In genomic region chr2:65566793-65567787, GRCm38 (mm10) we compare ENCODE assay signal across 9 mouse cellular contexts. TPM values are rescaled to one million over a fixed set of nuclear protein-coding genes. Genes with fewer than 3 reads are reported as not detected.
DNase-seq lines count a peak whose midpoint lies in the region; ATAC-seq and TF ChIP-seq lines count a peak whose summit lies in the region.
"Had no signal": no experiment of that assay in that cellular context is flagged by ENCODE, and none has a peak within 500 bp of the region (broad histone marks: within the 10 kb centered on the region; RNA-seq: fewer than 3 reads in every experiment).

Gene Scn3a, minus strand, starts transcription at chr2:65567627.

- peak within 1 kb of the TSS; percentile 67 for H3K9ac ChIP-seq in hindbrain, embryonic 16.5 days (ENCODE audit: low read depth, low read length)

- peak; percentile 78 for ATAC-seq in hindbrain, embryonic 16.5 days

- intact Hi-C loops in gastrocnemius, adult 2 months (cut with DNase I), result loop anchor here (1.0 to 10.0 kb wide), 3 partner anchors 153 to 422 kb away; no protein-coding TSS in a partner anchor

- no peak within 1 kb of the TSS for H3K27ac ChIP-seq in gastrocnemius, adult 2 months
- H3K27ac ChIP-seq in bone marrow, adult 2 months (ENCODE audit: control insufficient read depth, insufficient read depth, low read depth, low read length, poor library complexity), result no peak within 1 kb of the TSS
- peak within 1 kb of the TSS; percentile 62; the same call in 1 of the 2 replicates for H3K27ac ChIP-seq in forebrain, embryonic 10.5 days
- H3K27ac ChIP-seq in hindbrain, embryonic 16.5 days (ENCODE audit: low read depth, low read length), result peak within 1 kb of the TSS; percentile 87
- H3K27ac ChIP-seq: macrophage had no signal

- H3K27me3 ChIP-seq in forebrain, embryonic 10.5 days (ENCODE audit: poor library complexity, severe bottlenecking), result no peaks in the 10 kb centered on the region
- no peaks in the 10 kb centered on the region for H3K27me3 ChIP-seq in hindbrain, embryonic 16.5 days (replicated peaks; ENCODE audit: control insufficient read depth, insufficient read depth, low read length)

- no peaks in the 10 kb centered on the region for H3K4me1 ChIP-seq in bone marrow, adult 2 months (ENCODE audit: control insufficient read depth, insufficient read depth, low read length)
- H3K4me1 ChIP-seq in forebrain, embryonic 10.5 days, result peaks cover 4% of the 10 kb centered on the region; the same call in 1 of the 2 replicates
- peaks cover 16% of the 10 kb centered on the region for H3K4me1 ChIP-seq in hindbrain, embryonic 16.5 days (ENCODE audit: control insufficient read depth, insufficient read depth, low read depth, low read length)

- no peak for TF ChIP-seq POLR2A in bone marrow, adult 2 months (IDR thresholded peaks at IDR 0.05; ENCODE audit: borderline replicate concordance, control insufficient read depth, low read depth, low read length)

- H3K4me3 ChIP-seq in gastrocnemius, adult 2 months, result peak within 1 kb of the TSS; percentile 5
- no peak within 1 kb of the TSS for H3K4me3 ChIP-seq in bone marrow, adult 2 months (replicated peaks; ENCODE audit: control insufficient read depth, low read depth, low read length)
- H3K4me3 ChIP-seq in forebrain, embryonic 10.5 days, result peak within 1 kb of the TSS; percentile 33
- H3K4me3 ChIP-seq in hindbrain, embryonic 16.5 days (ENCODE audit: low read length), result peak within 1 kb of the TSS; percentile 47

- 29% methylated on average over 16 of the region's 16 CpGs for WGBS in bone marrow, adult 2 months
- 23% methylated on average over 16 of the region's 16 CpGs for WGBS in forebrain, embryonic 10.5 days
- 10% methylated on average over 16 of the region's 16 CpGs for WGBS in hindbrain, embryonic 16.5 days

- no peaks in the 10 kb centered on the region for H3K36me3 ChIP-seq in forebrain, embryonic 10.5 days (replicated peaks)
- H3K36me3 ChIP-seq in hindbrain, embryonic 16.5 days (ENCODE audit: control insufficient read depth, insufficient read depth, low read length), result no peaks in the 10 kb centered on the region

- no peaks in the 10 kb centered on the region for H3K9me3 ChIP-seq in forebrain, embryonic 10.5 days
- H3K9me3 ChIP-seq in hindbrain, embryonic 16.5 days (ENCODE audit: control insufficient read depth, low read length), result no peaks in the 10 kb centered on the region

- H3K4me2 ChIP-seq in hindbrain, embryonic 16.5 days (ENCODE audit: low read length), result peak within 1 kb of the TSS; percentile 71

- peak; percentile 86 for TF ChIP-seq CTCF in gastrocnemius, adult 2 months (IDR thresholded peaks at IDR 0.05)
- peak; percentile 38 for TF ChIP-seq CTCF in bone marrow, adult 2 months (IDR thresholded peaks at IDR 0.05; ENCODE audit: control insufficient read depth, insufficient read depth, low read length)

- peak; percentile 24 for DNase-seq in gastrocnemius, adult 2 months
- no peak for DNase-seq in gastrocnemius, postnatal 25 days
- DNase-seq in forebrain, embryonic 10.5 days (ENCODE audit: extremely low spot score, low spot score), result peak; percentile 32
- no peak for DNase-seq in layer of hippocampus, postnatal 36 days
- peak; percentile 82 for DNase-seq in mesoderm, embryonic 11.5 days (ENCODE audit: low read depth, low spot score)
- peak; percentile 53 for DNase-seq in right cerebral cortex, postnatal 4 days

RNA-seq across cellular contexts. Expression of gene Scn3a, which starts in this region (rescaled TPM):
- under 1 TPM; 0.18 to 0.25 TPM for total RNA-seq in gastrocnemius, adult 2 months (2021)
- total RNA-seq in gastrocnemius, postnatal 25 days (2021), result under 1 TPM; 0.33 to 0.54 TPM
- polyA plus RNA-seq in bone marrow, adult 2 months (2011; ENCODE audit: insufficient read depth, insufficient read length, low replicate concordance, missing spikeins), result not detected in 2 replicates
- 2.6 and 5.4 TPM in 2 replicates for polyA plus RNA-seq in forebrain, embryonic 10.5 days (2016; fragmentation: Nextera tagmentation; extraction: Ambion mirVana)
- polyA plus RNA-seq in hindbrain, embryonic 16.5 days (2015; fragmentation: Nextera tagmentation; extraction: Ambion mirVana), result 38.0 and 45.4 TPM in 2 replicates
- total RNA-seq in layer of hippocampus, postnatal 36 days (2021), result 10 to 100 TPM; 35.3 to 39.5 TPM
- polyA plus RNA-seq: macrophage had no signal

Comparison
In these comparisons a context has a peak if more than half of its experiments do, and no peak if none do; other contexts are left out.
1. RNA of gene Scn3a (total RNA-seq): 35.3 to 39.5 TPM in layer of hippocampus, postnatal 36 days; 0.33 to 0.54 TPM in gastrocnemius, postnatal 25 days and 0.18 to 0.25 TPM in gastrocnemius, adult 2 months; every median in the first group is over 10 times any median in the second.
2. Peak in DNase-seq and H3K4me3 ChIP-seq in gastrocnemius, adult 2 months; RNA of the gene not detected or under 1 TPM.
3. DNase-seq: peak in forebrain, embryonic 10.5 days (single experiment), mesoderm, embryonic 11.5 days (single experiment) and right cerebral cortex, postnatal 4 days (single experiment); none in gastrocnemius, postnatal 25 days (single experiment) and layer of hippocampus, postnatal 36 days (0 of 2).
4. H3K27ac ChIP-seq: peak in forebrain, embryonic 10.5 days (single experiment) and hindbrain, embryonic 16.5 days (single experiment); none in gastrocnemius, adult 2 months (single experiment) and bone marrow, adult 2 months (single experiment).